Mouse (Mus musculus): ENCODE results near the gene Tbxas1. TPM values are rescaled to one million over a fixed set of nuclear protein-coding genes. Genes with fewer than 3 reads are reported as not detected.

The Tbxas1 gene
- polyA plus RNA-seq, 1 experiment from 2014 or later: 1.5 TPM

DNA sequence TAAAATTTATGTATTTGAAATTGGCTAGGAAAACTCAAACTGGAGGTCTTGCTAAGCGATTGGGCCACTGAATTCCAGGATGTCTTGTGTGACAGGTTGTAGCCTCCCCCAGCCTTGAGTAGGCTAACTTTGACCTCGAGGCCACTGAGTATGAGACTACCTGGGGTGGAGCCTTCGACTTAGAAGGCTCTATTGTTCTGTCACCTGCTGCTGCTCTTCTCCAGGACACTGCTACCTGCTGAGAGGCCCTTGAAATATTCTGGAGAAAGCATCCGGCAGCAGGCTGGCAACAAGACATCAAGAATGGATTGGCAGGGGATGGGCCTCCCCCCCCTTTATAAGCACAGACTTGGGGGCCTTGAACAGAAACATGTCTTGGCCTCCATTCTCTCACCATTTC, 256.3 kb downstream of the Tbxas1 start:
- Histone ChIP-seq H3K27ac (ENCODE audit: low read depth, low read length) (no peak overlapping the region), H3K4me1 (ENCODE audit: control insufficient read depth, insufficient read depth, low read length) (no peaks in the 10 kb centered on the region), H3K4me2 (ENCODE audit: low read depth) (no peak overlapping the region), H3K27me3 (ENCODE audit: control insufficient read depth, insufficient read depth, low read length) (no peaks in the 10 kb centered on the region), H3K4me3 (ENCODE audit: low read depth, low read length) (no peak overlapping the region), H3K9me3 (ENCODE audit: control insufficient read depth, low read length) (no peaks in the 10 kb centered on the region), H3K9ac (ENCODE audit: low read length) (no peak overlapping the region), H3K36me3 (ENCODE audit: control insufficient read depth, insufficient read depth, low read length) (peaks cover 5% of the 10 kb centered on the region; the same call in 1 of the 2 replicates)
- ATAC-seq (ENCODE audit: insufficient read depth, low FRiP score, low TSS enrichment) (no peak), DNase-seq (ENCODE audit: low spot score) (no peak)
- WGBS: 32% methylated on average over 4 of the region's 4 CpGs

DNA sequence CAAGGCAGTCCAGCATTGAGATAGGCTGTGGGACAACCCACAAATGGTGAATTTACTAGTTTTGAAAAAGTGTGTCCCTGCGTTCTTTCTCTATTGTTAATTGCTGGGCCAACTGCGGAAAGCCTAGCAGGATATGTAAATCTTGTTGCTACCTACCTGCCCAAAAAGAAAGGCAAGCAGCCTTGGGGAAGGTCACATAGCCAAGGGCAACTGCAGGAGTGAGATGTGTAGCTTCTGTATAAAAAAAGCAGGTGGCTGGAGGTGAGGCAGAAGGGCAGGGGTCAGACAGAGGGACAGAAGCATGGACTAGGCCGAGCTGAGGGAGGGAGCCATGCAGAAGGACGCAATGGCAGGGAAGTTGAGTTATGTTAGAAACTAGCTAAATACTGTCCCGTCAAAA, 257.4 kb downstream of the Tbxas1 start:
- 67% methylated on average over 5 of the region's 5 CpGs for WGBS
- Histone ChIP-seq H3K9ac (ENCODE audit: low read length) (no peak overlapping the region), H3K27me3 (ENCODE audit: control insufficient read depth, insufficient read depth, low read length) (no peaks in the 10 kb centered on the region), H3K4me2 (ENCODE audit: low read depth) (no peak overlapping the region), H3K4me1 (ENCODE audit: control insufficient read depth, insufficient read depth, low read length) (no peaks in the 10 kb centered on the region), H3K36me3 (ENCODE audit: control insufficient read depth, insufficient read depth, low read length) (peaks cover 5% of the 10 kb centered on the region; the same call in 1 of the 2 replicates), H3K4me3 (ENCODE audit: low read depth, low read length) (no peak overlapping the region), H3K27ac (ENCODE audit: low read depth, low read length) (no peak overlapping the region), H3K9me3 (ENCODE audit: control insufficient read depth, low read length) (no peaks in the 10 kb centered on the region)
- DNase-seq (ENCODE audit: low spot score): no peak
- no peak for ATAC-seq (ENCODE audit: insufficient read depth, low FRiP score, low TSS enrichment)

Other genes starting within 250 kb of the Tbxas1 start
- gene Klrg2, start 238.2 kb upstream of the Tbxas1 start, polyA plus RNA-seq (2014; fragmentation: Nextera tagmentation; extraction: Ambion mirVana): 0.07 TPM in 1 of 2 replicates, not detected in the other
- gene Clec2l, start 212.3 kb upstream of the Tbxas1 start, polyA plus RNA-seq (2014; fragmentation: Nextera tagmentation; extraction: Ambion mirVana): 4.7 and 6.5 TPM in 2 replicates
- 26.7 and 30.6 TPM in 2 replicates for gene Hipk2, start 761 bp downstream of the Tbxas1 start, polyA plus RNA-seq (2014; fragmentation: Nextera tagmentation; extraction: Ambion mirVana)
- gene Parp12, start 242.9 kb downstream of the Tbxas1 start, polyA plus RNA-seq (2014; fragmentation: Nextera tagmentation; extraction: Ambion mirVana): 3.4 and 3.7 TPM in 2 replicates